Mouse (Mus musculus): ENCODE measurements around the gene Chp2.
A peak's percentile ranks its signal among the peaks of the same experiment; 100 is the strongest.

Gene Chp2

GRCm38 (mm10) chr7:122219315-122219801, at the start of gene Chp2:
Chp2 (plus strand) TSS chr7:122219496.
- no peak for DNase-seq (ENCODE audit: low read depth, low spot score)

GRCm38 (mm10) chr7:122170705-122171104, 48.6 kb upstream of the Chp2 start:
- no peak for DNase-seq (ENCODE audit: low read depth, low spot score)

- no peak for DNase-seq (ENCODE audit: low read depth, low spot score)
Measured at GRCm38 (mm10) chr7:122171613-122172012, 47.7 kb upstream of the Chp2 start.

- DNase-seq (ENCODE audit: low read depth, low spot score): no peak
Measured at GRCm38 (mm10) chr7:122180720-122181119, 38.6 kb upstream of the Chp2 start.

GRCm38 (mm10) chr7:122184569-122184968, 34.7 kb upstream of the Chp2 start:
- DNase-seq (ENCODE audit: low read depth, low spot score): no peak

GRCm38 (mm10) chr7:122186043-122186442, 33.3 kb upstream of the Chp2 start, which contains the start of gene Ern2:
Ern2 (minus strand) TSS chr7:122186207.
- no peak for DNase-seq (ENCODE audit: low read depth, low spot score)

GRCm38 (mm10) chr7:122189484-122189883, 29.8 kb upstream of the Chp2 start:
- peak; percentile 84 for DNase-seq (ENCODE audit: low read depth, low spot score)

- peak; percentile 80 for DNase-seq (ENCODE audit: low read depth, low spot score)
Measured at GRCm38 (mm10) chr7:122191097-122191496, 28.2 kb upstream of the Chp2 start.

GRCm38 (mm10) chr7:122193919-122194318, 25.4 kb upstream of the Chp2 start:
- peak; percentile 30 for DNase-seq (ENCODE audit: low read depth, low spot score)

GRCm38 (mm10) chr7:122196771-122197170, 22.5 kb upstream of the Chp2 start:
- DNase-seq (ENCODE audit: low read depth, low spot score): peak; percentile 15

- DNase-seq (ENCODE audit: low read depth, low spot score): peak; percentile 85
Measured at GRCm38 (mm10) chr7:122197306-122197705, 22.0 kb upstream of the Chp2 start.

- DNase-seq (ENCODE audit: low read depth, low spot score): peak; percentile 60
Measured at GRCm38 (mm10) chr7:122199296-122199695, 20.0 kb upstream of the Chp2 start.

- DNase-seq (ENCODE audit: low read depth, low spot score): no peak
Measured at GRCm38 (mm10) chr7:122203936-122204335, 15.4 kb upstream of the Chp2 start.

- no peak for DNase-seq (ENCODE audit: low read depth, low spot score)
Measured at GRCm38 (mm10) chr7:122206121-122206520, 13.2 kb upstream of the Chp2 start.

GRCm38 (mm10) chr7:122208276-122209021, 10.8 kb upstream of the Chp2 start:
- no peak for DNase-seq (ENCODE audit: low read depth, low spot score)

- DNase-seq (ENCODE audit: low read depth, low spot score): no peak
Measured at GRCm38 (mm10) chr7:122226020-122226742, 6.9 kb downstream of the Chp2 start.

GRCm38 (mm10) chr7:122226744-122227143, 7.4 kb downstream of the Chp2 start:
- no peak for DNase-seq (ENCODE audit: low read depth, low spot score)

GRCm38 (mm10) chr7:122229306-122229705, 10.0 kb downstream of the Chp2 start:
- peak; percentile 79 for DNase-seq (ENCODE audit: low read depth, low spot score)

GRCm38 (mm10) chr7:122229916-122230315, 10.6 kb downstream of the Chp2 start:
- peak; percentile 59 for DNase-seq (ENCODE audit: low read depth, low spot score)

GRCm38 (mm10) chr7:122230866-122231265, 11.6 kb downstream of the Chp2 start:
- DNase-seq (ENCODE audit: low read depth, low spot score): no peak

GRCm38 (mm10) chr7:122238939-122239338, 19.6 kb downstream of the Chp2 start:
- DNase-seq (ENCODE audit: low read depth, low spot score): peak; percentile 29

GRCm38 (mm10) chr7:122240413-122241119, 21.3 kb downstream of the Chp2 start:
- no peak for DNase-seq (ENCODE audit: low read depth, low spot score)
